Mouse (Mus musculus): ENCODE measurements around the gene Gm6993.

The Gm6993 gene

DNA sequence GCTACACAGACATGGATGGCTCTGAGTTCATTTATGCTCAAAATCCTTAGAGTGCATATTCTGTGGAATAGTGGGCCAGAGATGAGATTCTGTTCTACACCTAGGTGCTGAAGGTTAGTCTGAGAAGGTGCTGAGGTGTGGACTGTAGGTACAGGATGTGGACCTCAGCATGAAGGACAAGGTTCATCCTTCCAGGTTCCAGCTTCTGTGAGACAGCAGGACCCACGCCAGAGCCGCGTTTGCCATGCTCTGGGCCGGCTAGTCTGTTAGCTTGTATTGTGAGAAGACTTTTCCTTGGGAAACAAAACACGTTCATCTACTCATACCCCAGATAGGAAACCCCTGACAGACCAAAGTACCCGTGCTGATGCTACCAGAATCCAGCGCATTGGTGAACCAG is 33.1 kb downstream of the Gm6993 start:
- no peak for TF ChIP-seq GATA4 (IDR thresholded peaks at IDR 0.05; ENCODE audit: insufficient replicate concordance, low read length)

DNA sequence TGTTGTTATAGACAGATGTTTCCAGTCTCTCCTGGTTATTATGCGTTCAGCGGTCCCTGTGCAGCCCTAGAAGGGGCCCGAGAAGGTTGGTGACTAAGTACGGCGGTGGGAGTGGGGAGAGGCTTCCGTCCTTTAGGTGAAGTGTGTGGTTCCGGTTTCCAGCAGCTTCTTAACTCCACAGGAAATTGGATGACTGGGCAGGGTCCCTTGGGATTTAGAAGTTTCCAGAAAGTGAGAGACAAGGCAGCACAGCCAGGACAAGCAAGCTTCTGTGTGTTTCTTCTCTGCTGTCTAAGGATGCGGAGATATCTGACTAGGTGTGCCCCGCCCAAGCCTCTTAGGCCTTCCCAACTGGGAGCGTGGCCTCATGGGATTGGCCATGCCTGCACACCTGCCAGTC is 34.8 kb downstream of the Gm6993 start:
- no peak for TF ChIP-seq GATA4 (IDR thresholded peaks at IDR 0.05; ENCODE audit: insufficient replicate concordance, low read length)

DNA sequence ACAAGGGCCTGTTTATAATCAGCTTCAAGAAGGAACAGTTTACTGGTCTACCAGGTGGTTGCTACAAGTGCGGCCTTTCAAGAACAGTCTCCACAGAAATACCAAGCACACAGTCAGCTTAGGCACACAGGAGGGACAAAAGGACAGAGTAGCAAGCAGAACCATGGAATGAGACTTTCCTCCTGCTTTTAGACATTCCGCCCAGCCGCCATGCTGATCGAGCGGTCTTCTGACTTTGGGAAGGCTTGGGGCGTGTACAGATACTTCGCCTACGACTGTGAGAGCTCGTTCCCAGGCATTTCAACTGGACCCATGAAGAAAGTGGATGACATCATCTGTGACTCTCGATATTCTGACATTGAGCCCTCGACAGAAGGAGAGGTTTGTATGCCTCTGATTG is 37.7 kb downstream of the Gm6993 start:
- no peak for TF ChIP-seq GATA4 (IDR thresholded peaks at IDR 0.05; ENCODE audit: insufficient replicate concordance, low read length)

- no peak for TF ChIP-seq GATA4 (IDR thresholded peaks at IDR 0.05; ENCODE audit: insufficient replicate concordance, low read length)
These were observed 39.7 kb downstream of the Gm6993 start for GRCm38 (mm10) chr12:31280318-31280717.

DNA sequence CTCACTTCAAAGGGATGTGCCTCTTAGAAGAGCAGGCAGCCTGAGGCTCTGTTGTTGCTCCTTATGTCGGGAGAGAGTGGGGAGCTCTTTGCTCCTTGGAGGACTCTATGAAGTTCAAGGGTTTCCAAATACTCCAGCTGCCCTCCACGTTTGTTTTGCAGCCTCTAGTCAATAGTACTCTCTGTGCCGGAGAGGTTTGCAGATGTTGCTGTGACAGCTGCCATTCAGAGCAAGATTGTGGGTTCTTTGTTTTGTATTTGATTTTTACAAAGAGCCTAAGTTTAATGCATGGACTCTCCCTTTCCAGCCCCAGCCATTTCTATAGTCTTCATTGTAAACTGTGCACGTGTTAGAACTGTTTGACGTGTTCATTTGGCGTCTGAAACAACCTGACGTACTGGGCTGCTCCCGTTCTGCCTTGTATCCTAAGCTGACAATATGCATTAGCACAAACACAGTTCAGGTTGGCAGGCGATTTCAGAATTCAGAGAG is 40.6 kb downstream of the Gm6993 start:
- no peak for TF ChIP-seq GATA4 (IDR thresholded peaks at IDR 0.05; ENCODE audit: insufficient replicate concordance, low read length)

GRCm38 (mm10) chr12:31282241-31282640 is 41.7 kb downstream of the Gm6993 start:
- no peak for TF ChIP-seq GATA4 (IDR thresholded peaks at IDR 0.05; ENCODE audit: insufficient replicate concordance, low read length)

- no peak for TF ChIP-seq GATA4 (IDR thresholded peaks at IDR 0.05; ENCODE audit: insufficient replicate concordance, low read length)
These were observed 42.6 kb downstream of the Gm6993 start for GRCm38 (mm10) chr12:31283131-31283530.

GRCm38 (mm10) chr12:31283617-31284136 is 43.1 kb downstream of the Gm6993 start:
- no peak for TF ChIP-seq GATA4 (IDR thresholded peaks at IDR 0.05; ENCODE audit: insufficient replicate concordance, low read length)

DNA sequence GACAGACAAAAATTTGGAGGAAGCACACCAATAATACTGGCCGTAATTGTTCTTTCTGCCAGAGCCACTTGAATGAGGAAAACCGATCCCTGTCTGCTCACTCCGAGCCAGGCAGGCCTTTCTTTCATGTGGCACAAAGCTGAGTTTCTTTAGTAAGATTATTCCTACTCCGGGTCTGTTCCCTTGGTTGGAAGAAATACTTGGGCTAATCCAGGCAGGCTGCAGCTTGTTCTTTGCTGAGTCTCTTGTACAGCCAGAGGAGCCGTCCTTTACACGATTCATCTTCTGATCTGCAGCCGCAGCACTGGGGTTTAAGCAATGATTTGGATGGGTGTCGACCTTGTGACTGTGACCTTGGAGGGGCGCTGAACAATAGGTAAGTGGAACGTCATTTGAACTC is 48.5 kb downstream of the Gm6993 start:
- no peak for TF ChIP-seq GATA4 (IDR thresholded peaks at IDR 0.05; ENCODE audit: insufficient replicate concordance, low read length)

Data from liver, adult (tissue).